Mouse (Mus musculus): ENCODE results near the gene Tspan18.
A peak's percentile ranks its signal among the peaks of the same experiment; 100 is the strongest.

Gene Tspan18

GRCm38 (mm10) chr2:93335996-93336395 is 1.7 kb upstream of the Tspan18 start:
- no peak for DNase-seq

DNA sequence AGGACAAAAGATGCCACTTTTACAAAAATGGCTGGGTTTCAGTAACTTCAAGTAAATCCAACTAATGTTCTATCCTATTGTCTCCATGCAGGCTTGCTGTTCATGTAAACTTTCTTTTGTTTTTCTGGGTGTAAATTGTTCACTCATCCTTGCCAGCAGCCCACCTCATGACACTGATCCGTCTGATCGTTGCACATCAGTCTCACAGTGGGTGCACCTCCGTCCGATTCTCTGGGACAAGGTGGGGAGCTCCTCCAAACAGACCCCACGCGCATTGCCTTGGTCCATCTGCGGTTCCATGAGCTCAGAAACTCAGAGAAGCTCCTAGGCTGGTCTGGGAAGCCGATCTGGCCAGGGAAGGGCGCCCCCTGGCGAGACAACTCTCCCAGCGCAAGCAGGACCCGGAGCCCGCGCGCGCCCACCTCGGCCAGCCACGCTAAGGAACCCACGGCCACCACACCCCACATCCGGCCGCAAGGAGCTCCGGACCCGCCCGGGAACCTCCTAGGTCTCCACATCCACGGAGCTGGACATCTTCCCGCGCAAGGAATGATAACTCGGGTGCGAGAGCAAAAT is 976 bp downstream of the Tspan18 start:
- peak; percentile 80 to 84 for DNase-seq

GRCm38 (mm10) chr2:93332277-93332676 is 2.0 kb downstream of the Tspan18 start:
- peak; percentile 49 to 71 for DNase-seq

DNA sequence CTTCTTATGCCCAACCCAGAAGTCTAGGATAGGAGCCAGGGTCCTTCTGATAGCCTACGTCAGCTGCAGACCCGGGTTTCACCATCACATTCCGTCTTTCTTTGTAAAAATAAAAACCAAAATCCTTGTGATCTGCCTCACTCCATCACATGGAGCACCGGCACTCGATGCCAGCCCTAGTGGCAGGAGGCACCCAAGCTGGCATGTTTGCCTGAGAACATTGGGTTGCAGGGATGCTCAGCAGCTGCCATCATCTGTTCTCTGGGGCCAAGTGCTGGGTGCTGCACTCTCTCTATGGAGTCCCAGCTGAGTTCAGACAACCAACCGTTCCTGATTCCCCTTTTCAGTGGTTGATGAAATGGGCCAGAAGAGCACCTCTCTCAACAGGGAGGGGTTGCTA is 3.2 kb downstream of the Tspan18 start:
- no peak for DNase-seq

GRCm38 (mm10) chr2:93329120-93329519 is 5.2 kb downstream of the Tspan18 start:
- no peak for DNase-seq

DNA sequence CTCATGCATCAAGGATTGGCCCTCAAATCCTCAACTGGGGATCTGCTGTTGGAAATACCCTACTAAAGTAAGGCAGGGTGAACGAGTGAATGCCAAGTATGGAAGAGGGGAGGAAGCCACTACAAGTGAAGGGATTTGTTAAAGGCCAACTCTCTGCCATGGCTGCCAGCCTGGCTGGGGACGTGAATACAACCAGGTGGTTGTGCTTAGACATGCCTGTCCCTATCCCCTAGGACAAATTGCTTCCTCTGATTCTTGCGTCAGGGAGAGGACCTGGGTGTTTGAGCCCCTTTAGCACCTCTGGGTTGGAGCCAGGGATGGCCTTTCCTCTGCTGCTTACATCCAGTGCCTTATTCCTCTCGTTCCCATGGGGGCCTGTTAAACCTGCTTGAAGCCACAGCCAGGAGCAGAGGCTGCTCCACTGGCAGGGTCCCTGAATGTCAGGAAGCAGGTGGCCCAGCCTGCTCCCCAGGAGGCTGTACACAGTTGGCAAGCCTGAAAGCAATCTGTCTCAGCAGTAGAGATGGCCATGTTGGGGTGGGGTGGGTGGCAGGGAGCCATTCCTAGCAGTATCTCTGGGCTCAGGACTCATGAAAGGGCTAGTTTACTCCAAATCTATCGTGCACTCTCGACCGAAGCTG is 6.3 kb downstream of the Tspan18 start:
- no peak for DNase-seq

GRCm38 (mm10) chr2:93324681-93325080 is 9.6 kb downstream of the Tspan18 start:
- no peak for DNase-seq

DNA sequence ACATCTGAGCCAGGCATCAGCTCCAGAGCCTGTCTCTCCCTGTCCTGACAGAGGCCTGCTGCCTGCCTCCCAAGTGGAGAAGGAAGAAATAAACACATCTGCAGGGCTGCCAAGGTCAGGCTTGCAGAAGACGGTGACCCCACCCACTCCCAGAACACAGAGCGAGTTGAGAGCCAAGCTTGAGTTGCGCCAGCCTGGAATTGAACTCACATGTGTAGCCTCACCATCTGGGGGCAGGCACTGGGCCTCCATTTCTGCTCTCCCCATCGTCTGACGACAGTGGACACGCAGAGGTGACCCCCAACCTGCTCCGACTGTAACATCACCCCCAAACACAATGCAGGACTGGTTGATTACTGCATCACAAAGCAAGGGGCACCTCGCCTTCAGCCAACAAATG is 12.4 kb downstream of the Tspan18 start:
- peak; percentile 64 for DNase-seq

DNA sequence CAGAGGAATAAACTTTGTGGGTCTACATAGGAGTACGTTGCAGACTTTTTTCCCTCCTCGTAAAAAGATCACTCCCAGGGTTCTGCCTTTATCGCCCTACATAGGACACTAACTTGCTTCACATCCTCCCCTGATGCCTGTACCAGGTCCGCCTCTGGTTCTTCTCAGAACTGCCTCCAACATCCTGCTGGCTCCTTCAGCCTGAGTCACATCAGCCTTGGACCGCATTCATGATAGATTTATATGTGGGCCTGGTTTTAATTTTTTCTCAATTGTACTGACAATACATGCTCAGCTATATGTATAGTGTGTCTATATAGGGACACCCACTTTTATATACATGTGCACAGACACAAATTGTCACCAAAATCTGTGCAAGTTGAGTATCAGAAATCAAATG is 14.0 kb downstream of the Tspan18 start:
- DNase-seq = no peak

- no peak for DNase-seq
These were observed 14.7 kb downstream of the Tspan18 start for GRCm38 (mm10) chr2:93319598-93319997.

DNA sequence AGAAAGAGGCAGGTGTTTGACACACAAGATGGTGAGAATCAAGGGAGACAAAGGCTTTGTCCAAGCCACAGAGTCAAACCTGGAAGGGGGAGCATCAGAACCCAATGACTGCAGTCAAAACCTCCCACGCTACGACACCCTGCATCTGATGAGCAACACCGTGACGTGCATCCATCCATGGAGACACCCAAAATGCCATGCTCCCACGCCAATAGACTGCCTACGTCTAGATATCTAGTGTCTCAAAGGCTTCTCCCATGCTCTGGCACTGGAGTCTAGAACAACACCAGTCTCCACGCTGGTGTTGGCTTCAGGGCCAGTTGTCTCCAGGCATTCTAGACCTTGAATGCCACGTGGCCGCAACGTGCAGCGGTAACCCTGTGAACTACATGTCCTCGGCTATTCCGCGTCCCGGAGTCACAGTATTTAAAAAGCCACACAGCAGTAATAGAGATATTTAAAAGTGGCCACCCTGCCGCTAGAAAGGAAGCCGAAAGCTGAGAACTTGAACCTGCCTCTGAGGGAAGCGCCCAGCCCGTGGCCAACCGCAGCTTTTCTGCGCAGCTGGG is 15.4 kb downstream of the Tspan18 start:
- no peak for DNase-seq

- DNase-seq = no peak
These were observed 20.3 kb downstream of the Tspan18 start for GRCm38 (mm10) chr2:93313768-93314632.

GRCm38 (mm10) chr2:93312458-93312857 is 21.8 kb downstream of the Tspan18 start:
- no peak for DNase-seq

GRCm38 (mm10) chr2:93309724-93310413 is 24.4 kb downstream of the Tspan18 start:
- no peak for DNase-seq

DNA sequence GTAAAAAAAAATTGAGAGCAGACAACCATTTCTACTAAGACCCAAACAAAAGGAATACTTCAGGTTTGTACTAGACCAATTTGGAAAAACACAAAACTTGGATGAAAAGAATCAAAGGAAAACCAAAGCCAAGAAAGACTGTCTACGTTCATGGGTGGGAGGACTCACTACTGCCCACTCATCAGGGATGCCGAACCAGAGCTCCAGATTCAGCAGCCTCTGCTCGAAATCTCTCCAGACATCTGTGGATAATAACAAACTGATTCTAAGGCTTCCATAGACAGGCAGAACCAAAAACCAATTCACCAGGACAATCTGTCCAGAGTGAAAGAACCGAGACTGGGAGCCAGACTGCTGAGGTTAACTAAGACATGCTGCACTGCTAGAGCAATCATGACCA is 27.4 kb downstream of the Tspan18 start:
- DNase-seq = no peak

DNA sequence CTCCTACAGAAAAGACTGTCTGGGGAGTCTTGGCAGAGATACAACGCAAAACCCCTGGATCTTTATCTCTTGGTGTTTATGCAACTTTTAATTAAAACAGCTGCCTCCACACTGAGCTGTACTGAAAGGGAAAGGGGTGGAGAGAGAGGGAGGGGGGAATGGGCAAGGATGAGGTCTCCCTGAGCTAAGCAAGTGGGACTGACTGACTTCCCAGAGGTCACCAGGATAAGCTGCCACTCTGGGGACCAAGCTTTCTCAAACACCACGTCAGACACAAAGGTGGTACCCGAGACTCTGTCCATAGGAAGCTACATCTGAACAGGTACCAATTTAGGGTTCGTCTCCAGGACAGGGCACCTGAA is 30.1 kb downstream of the Tspan18 start:
- DNase-seq = no peak

GRCm38 (mm10) chr2:93303585-93304272 is 30.6 kb downstream of the Tspan18 start:
- peak in 1 of 2 experiments; percentile 23 for DNase-seq

GRCm38 (mm10) chr2:93303260-93303584 is 31.1 kb downstream of the Tspan18 start:
- no peak for DNase-seq

- no peak for DNase-seq
These were observed 36.6 kb downstream of the Tspan18 start for GRCm38 (mm10) chr2:93297656-93298055.

- no peak for DNase-seq
These were observed 42.9 kb downstream of the Tspan18 start for GRCm38 (mm10) chr2:93291186-93291926.

- DNase-seq = no peak
These were observed 43.8 kb downstream of the Tspan18 start for GRCm38 (mm10) chr2:93290345-93291118.
